Mouse (Mus musculus) limb, embryonic 14.5 days (tissue): ENCODE data around the gene Maff. TPM values are rescaled to one million over a fixed set of nuclear protein-coding genes. Genes with fewer than 3 reads are reported as not detected.

Experiments
- ATAC-seq: fragments of 200-750 bp; cut with Nextera tagmentation; 2 replicates; pipeline ENCODE4 v1.8.0; 2017; ENCODE audit warnings: low read depth, moderate number of reproducible peaks, moderate TSS enrichment; ENCODE audit not compliant: low FRiP score
- DNase-seq: peaks from one replicate; pipeline ENCODE4 v3.0.0-alpha.2; 2015; ENCODE audit warnings: low spot score
- H3K27ac ChIP-seq: fragments of 300-500 bp; sonication (generic); replicated peaks from 2 replicates; pipeline ENCODE4 v1.5.1; 2014; ENCODE audit warnings: low read depth, mild to moderate bottlenecking, low read length, moderate library complexity, mixed read lengths
- H3K27me3 ChIP-seq: fragments of 300-500 bp; sonication (generic); 2 replicates; pipeline ENCODE4 v1.6.1; 2014; ENCODE audit warnings: low read length, mixed read lengths; ENCODE audit not compliant: control insufficient read depth, insufficient read depth
- H3K36me3 ChIP-seq: fragments of 300-500 bp; sonication (generic); 2 replicates; pipeline ENCODE4 v1.6.1; 2014; ENCODE audit warnings: mild to moderate bottlenecking, low read length, moderate library complexity, mixed read lengths; ENCODE audit not compliant: control insufficient read depth, insufficient read depth
- H3K4me1 ChIP-seq: fragments of 300-500 bp; sonication (generic); 2 replicates; pipeline ENCODE4 v1.6.1; 2014; ENCODE audit warnings: antibody characterized with exemption, low read length, mixed read lengths; ENCODE audit not compliant: control insufficient read depth, insufficient read depth
- H3K4me2 ChIP-seq: fragments of 300-500 bp; sonication (generic); replicated peaks from 2 replicates; pipeline ENCODE4 v1.6.1; 2014; ENCODE audit warnings: low read depth, mild to moderate bottlenecking, low read length, moderate library complexity; ENCODE audit not compliant: severe bottlenecking
- H3K4me3 ChIP-seq: fragments of 300-500 bp; sonication (generic); replicated peaks from 2 replicates; pipeline ENCODE4 v1.5.1; 2014; ENCODE audit warnings: low read length
- H3K9ac ChIP-seq: fragments of 300-500 bp; sonication (generic); 2 replicates; pipeline ENCODE4 v1.6.1; 2014; ENCODE audit warnings: mild to moderate bottlenecking, low read depth, low read length, moderate library complexity; ENCODE audit not compliant: severe bottlenecking
- H3K9me3 ChIP-seq: fragments of 300-500 bp; sonication (generic); 2 replicates; pipeline ENCODE4 v1.6.1; 2016; ENCODE audit warnings: low read length; ENCODE audit not compliant: control insufficient read depth
- POLR2A ChIP-seq: fragments of 200-500 bp; IDR thresholded peaks from 2 replicates; pipeline ENCODE4 v1.8.0; 2012; ENCODE audit warnings: inconsistent platforms, mild to moderate bottlenecking, moderate library complexity, borderline replicate concordance; ENCODE audit not compliant: insufficient read depth, insufficient read length; ENCODE audit errors: extremely low read depth
- WGBS: fragments of 180-500 bp; shearing (Covaris S2); extraction: QIAGEN DNeasy Blood & Tissue Kit; methylation state at CpG from one replicate; pipeline ENCODE4 v1.1.7; 2014; 5-methylcytosine and 5-hydroxymethylcytosine counted together
- polyA plus RNA-seq, 2 experiments: library from polyadenylated mRNA; depleted of rRNA in 1 of 2; stranded (reverse) in 1 of 2; unstranded in 1 of 2; fragments of >200 nt; fragmentation: Nextera tagmentation in 1 of 2; extraction: Ambion mirVana in 1 of 2; gene quantifications; 2 replicates each; pipeline versions ENCODE4 v1.2.1 to v1.2.3; 2012 to 2014

Gene Maff
- polyA plus RNA-seq, 2 experiments, result 3.0 to 5.5 TPM

- 0 out of 2 replicates have a peak, but pooled peaks cover 7% of the 10 kb centered on the region for H3K36me3 ChIP-seq
- H3K4me2 ChIP-seq, result peak overlapping the region; percentile 67
- H3K27me3 ChIP-seq, result no peaks in the 10 kb centered on the region
- no peak for TF ChIP-seq POLR2A
- no peak overlapping the region for H3K4me3 ChIP-seq
- H3K9me3 ChIP-seq, result no peaks in the 10 kb centered on the region
- DNase-seq (no peak), ATAC-seq (no peak)
- H3K9ac ChIP-seq, result peak overlapping the region; percentile 31; the same call in 1 of the 2 replicates
- H3K4me1 ChIP-seq, result peaks cover 22% of the 10 kb centered on the region
- WGBS, result 57% methylated on average over 7 of the region's 7 CpGs
- H3K27ac ChIP-seq, result no peak overlapping the region
Observed at GRCm38 (mm10) chr15:79400975-79401365, 54.5 kb downstream of the Maff start.

GRCm38 (mm10) chr15:79402176-79402575 is 55.8 kb downstream of the Maff start:
- H3K4me2 ChIP-seq, result peak overlapping the region; percentile 67
- H3K27me3 ChIP-seq, result no peaks in the 10 kb centered on the region
- no peak for DNase-seq
- peak overlapping the region; percentile 94 for H3K4me3 ChIP-seq
- H3K27ac ChIP-seq, result peak overlapping the region; percentile 15; the same call in 1 of the 2 replicates
- H3K36me3 ChIP-seq, result 0 out of 2 replicates have a peak, but pooled peaks cover 7% of the 10 kb centered on the region
- peaks cover 22% of the 10 kb centered on the region for H3K4me1 ChIP-seq
- WGBS, result 17% methylated on average over 5 of the region's 5 CpGs
- H3K9ac ChIP-seq, result peak overlapping the region; percentile 81
- no peak for ATAC-seq
- no peak for TF ChIP-seq POLR2A
- no peaks in the 10 kb centered on the region for H3K9me3 ChIP-seq

- Histone ChIP-seq H3K4me1 (peaks cover 22% of the 10 kb centered on the region), H3K36me3 (0 out of 2 replicates have a peak, but pooled peaks cover 4% of the 10 kb centered on the region), H3K4me3 (peak within 1 kb of the TSS; percentile 94), H3K27me3 (no peaks in the 10 kb centered on the region), H3K9ac (peak within 1 kb of the TSS; percentile 81), H3K4me2 (peak within 1 kb of the TSS; percentile 67), H3K27ac (peak within 1 kb of the TSS; percentile 74), H3K9me3 (no peaks in the 10 kb centered on the region)
- DNase-seq, result peak; percentile 78
- peak; percentile 91 for ATAC-seq
- TF ChIP-seq POLR2A, result peak; percentile 68; the same call in 1 of the 2 replicates
- WGBS, result under 1% methylated on average over 61 of the region's 90 CpGs
Observed at GRCm38 (mm10) chr15:79402836-79403762, 56.7 kb downstream of the Maff start, which contains the start of gene Tmem184b. TSS of gene Tmem184b (minus strand) at chr15:79403569.

GRCm38 (mm10) chr15:79403763-79404210 is 57.4 kb downstream of the Maff start:
- Histone ChIP-seq H3K27ac (peak overlapping the region; percentile 74; the same call in 1 of the 2 replicates), H3K27me3 (no peaks in the 10 kb centered on the region), H3K4me2 (peak overlapping the region; percentile 67), H3K9me3 (no peaks in the 10 kb centered on the region), H3K9ac (peak overlapping the region; percentile 81), H3K4me1 (peaks cover 22% of the 10 kb centered on the region), H3K36me3 (no peaks in the 10 kb centered on the region), H3K4me3 (peak overlapping the region; percentile 94)
- TF ChIP-seq POLR2A, result no peak
- 12% methylated on average over 9 of the region's 9 CpGs for WGBS
- DNase-seq (no peak), ATAC-seq (no peak)

DNA sequence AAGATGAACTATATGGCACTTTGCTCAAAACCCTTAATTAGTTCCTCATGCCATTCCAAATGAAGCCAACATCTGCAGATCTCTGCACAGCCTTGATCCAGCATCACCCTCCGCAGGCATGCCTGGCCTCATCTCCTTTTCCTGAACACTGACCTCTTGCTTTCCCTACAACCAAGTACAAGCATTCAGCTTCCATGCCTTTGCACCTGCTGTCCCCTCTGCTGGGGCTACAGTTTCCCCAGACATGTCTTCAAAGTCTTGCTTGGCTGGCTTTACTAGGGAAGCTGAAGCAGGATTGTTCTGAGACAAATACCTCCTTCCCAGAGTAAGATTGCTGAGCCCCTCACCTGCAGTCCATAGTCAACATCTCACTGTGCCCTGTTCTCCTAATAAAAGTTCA is 57.9 kb downstream of the Maff start:
- H3K27ac ChIP-seq, result no peak overlapping the region
- no peak for TF ChIP-seq POLR2A
- no peaks in the 10 kb centered on the region for H3K36me3 ChIP-seq
- no peak for ATAC-seq
- no peaks in the 10 kb centered on the region for H3K27me3 ChIP-seq
- peaks cover 22% of the 10 kb centered on the region for H3K4me1 ChIP-seq
- no peak for DNase-seq
- H3K4me2 ChIP-seq, result peak overlapping the region; percentile 67; the same call in 1 of the 2 replicates
- H3K4me3 ChIP-seq, result peak overlapping the region; percentile 94
- 34% methylated on average over 1 of the region's 1 CpGs for WGBS
- no peak overlapping the region for H3K9ac ChIP-seq
- no peaks in the 10 kb centered on the region for H3K9me3 ChIP-seq
